Mouse (Mus musculus) G1E (cell line): ENCODE data around the gene Reln.

Experiments used
- CTCF ChIP-seq: IDR thresholded peaks from 2 replicates; pipeline ENCODE4 v1.5.1; 2012; ENCODE audit warnings: low read depth, low read length, inconsistent platforms, mixed read lengths
- GATA1 ChIP-seq: IDR thresholded peaks from 2 replicates; pipeline ENCODE4 v1.6.1; 2012; ENCODE audit warnings: borderline replicate concordance, low read length, inconsistent platforms, mixed read lengths
- GATA2 ChIP-seq: IDR thresholded peaks from 2 replicates; pipeline ENCODE4 v1.6.1; 2012; ENCODE audit warnings: low read depth, low read length, inconsistent platforms, borderline replicate concordance
- POLR2AphosphoS5 ChIP-seq: IDR thresholded peaks from 2 replicates; pipeline ENCODE4 v1.6.1; 2012; ENCODE audit warnings: low read depth, low read length, inconsistent platforms; ENCODE audit not compliant: insufficient replicate concordance
- TAL1 ChIP-seq: conservative IDR thresholded peaks from 2 replicates; pipeline ENCODE4 v1.6.1; 2012; ENCODE audit warnings: low read depth, low read length, inconsistent platforms, mixed read lengths

DNA sequence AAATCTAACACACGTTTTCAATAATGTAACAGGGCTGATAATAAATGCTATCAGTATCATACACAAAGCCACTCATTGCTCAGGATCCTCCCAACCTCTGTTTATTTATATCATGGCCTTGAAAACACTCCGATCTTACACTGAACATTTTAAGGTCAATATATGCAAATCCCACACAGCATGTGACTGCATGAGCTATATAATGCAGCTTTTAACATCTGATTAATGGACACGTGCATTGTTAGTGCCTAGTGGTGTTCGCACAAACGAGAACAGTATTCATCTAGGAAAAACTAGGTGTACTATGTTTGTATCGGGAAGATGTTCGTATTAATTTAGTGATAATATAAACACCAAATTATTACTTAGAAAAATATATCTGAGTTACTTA is 395.0 kb downstream of the Reln start:
- TF ChIP-seq CTCF (no peak), GATA2 (no peak), GATA1 (no peak), POLR2AphosphoS5 (no peak), TAL1 (no peak)
